Mouse (Mus musculus) heart, adult 2 months (tissue): ENCODE data around the gene Ttc23l.

Experiments
- CTCF ChIP-seq: fragments of 200-600 bp; IDR thresholded peaks from 2 replicates; pipeline ENCODE4 v1.8.1; 2022; ENCODE audit warnings: antibody characterized with exemption, mild to moderate bottlenecking, moderate library complexity
- EP300 ChIP-seq: fragments of 200-500 bp; IDR thresholded peaks from 2 replicates; pipeline ENCODE4 v1.6.1; 2011; ENCODE audit warnings: low read depth, low read length, control low read depth; ENCODE audit not compliant: insufficient read depth
- POLR2A ChIP-seq: fragments of 200-500 bp; IDR thresholded peaks from 2 replicates; pipeline ENCODE4 v1.6.1; 2011; ENCODE audit warnings: mild to moderate bottlenecking, low read depth, low read length, control low read depth; ENCODE audit not compliant: insufficient read depth

DNA sequence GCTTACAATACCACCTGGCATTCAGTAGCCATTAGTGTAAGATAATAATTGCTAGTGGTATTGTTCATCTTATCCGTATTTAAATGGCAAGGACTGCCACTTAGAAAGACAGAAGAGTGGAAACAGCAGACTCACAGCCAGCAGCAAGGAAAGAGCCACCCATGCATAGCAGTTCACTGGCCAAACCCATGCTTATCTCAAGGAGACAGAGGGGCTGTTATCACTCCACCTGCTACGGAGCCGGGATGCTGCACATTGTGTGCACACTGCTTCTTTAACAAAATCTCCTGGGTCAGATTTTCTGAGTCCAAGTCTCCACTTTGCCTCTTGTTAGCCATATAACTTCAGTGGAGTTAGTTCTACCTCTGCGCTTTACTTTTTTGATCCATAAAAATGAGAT lies 27.1 kb downstream of the Ttc23l start:
- TF ChIP-seq EP300 (no peak), CTCF (no peak), POLR2A (no peak)
